ENCODE assay signal across 8 mouse cellular contexts in genomic region chr6:31639460-31639859, GRCm38 (mm10).
DNase-seq lines count a peak whose midpoint lies in the region; ATAC-seq and TF ChIP-seq lines count a peak whose summit lies in the region.

No protein-coding gene starts in this region.

- peaks cover 7% of the 10 kb centered on the region for H3K4me1 ChIP-seq in ES-Bruce4 (ENCODE audit: control insufficient read depth, insufficient read depth, low read length)
- H3K4me1 ChIP-seq in embryonic fibroblast, embryonic 13.5 days (ENCODE audit: control insufficient read depth, insufficient read depth, low read length): no peaks in the 10 kb centered on the region; the same call in 1 of the 2 replicates
- peaks cover 18% of the 10 kb centered on the region; the same call in 1 of the 2 replicates for H3K4me1 ChIP-seq in heart, postnatal 0 days (ENCODE audit: control insufficient read depth, insufficient read depth)

- H3K4me2 ChIP-seq in heart, postnatal 0 days (ENCODE audit: low read depth, low read length): no peak overlapping the region

- DNase-seq in adrenal gland, postnatal 25 days: peak; percentile 75
- peak; percentile 42 for DNase-seq in heart, postnatal 0 days (ENCODE audit: low spot score)
- peak; percentile 77 for DNase-seq in layer of hippocampus, adult 11-12 months (ENCODE audit: low spot score)
- peak; percentile 60 to 67 for DNase-seq in lung, adult 18-20 months
- peak; percentile 46 for DNase-seq in ovary, postnatal 14 days (ENCODE audit: low spot score)

- peak; percentile 51; the same call in 1 of the 2 replicates for TF ChIP-seq EP300 in ES-Bruce4 (IDR thresholded peaks at IDR 0.05; ENCODE audit: insufficient read depth, low read depth, low read length)
- no peak for TF ChIP-seq EP300 in heart, postnatal 0 days (IDR thresholded peaks at IDR 0.05; ENCODE audit: low read depth)

- no peaks in the 10 kb centered on the region for H3K36me3 ChIP-seq in ES-Bruce4 (ENCODE audit: control insufficient read depth, insufficient read depth, low read length, poor library complexity, severe bottlenecking)
- no peaks in the 10 kb centered on the region for H3K36me3 ChIP-seq in heart, postnatal 0 days (replicated peaks; ENCODE audit: control insufficient read depth, insufficient read depth, low read length)

- no peaks in the 10 kb centered on the region for H3K27me3 ChIP-seq in ES-Bruce4 (ENCODE audit: control insufficient read depth, insufficient read depth, low read length, poor library complexity, severe bottlenecking)
- H3K27me3 ChIP-seq in heart, postnatal 0 days (ENCODE audit: control insufficient read depth, insufficient read depth, low read length): no peaks in the 10 kb centered on the region

- peak; percentile 94 for TF ChIP-seq CTCF in ES-Bruce4 (IDR thresholded peaks at IDR 0.05; ENCODE audit: low read depth, low read length)
- peak; percentile 86 for TF ChIP-seq CTCF in embryonic fibroblast, embryonic 13.5 days (IDR thresholded peaks at IDR 0.05; ENCODE audit: borderline replicate concordance, insufficient read depth, low read length)
- peak; percentile 96 for TF ChIP-seq CTCF in heart, postnatal 0 days (IDR thresholded peaks at IDR 0.05; ENCODE audit: low read depth)

- ATAC-seq in heart, postnatal 0 days (ENCODE audit: insufficient read depth, low read depth): peak; percentile 30; the same call in 1 of the 2 replicates
- no peak for ATAC-seq in megakaryocyte, adult 5-6 weeks (ENCODE audit: poor library complexity, severe bottlenecking)

- 13% methylated on average over 2 of the region's 2 CpGs for WGBS in heart, postnatal 0 days

- TF ChIP-seq POLR2A in ES-Bruce4 (IDR thresholded peaks at IDR 0.05; ENCODE audit: insufficient read depth, low read length): no peak
- TF ChIP-seq POLR2A in embryonic fibroblast, embryonic 13.5 days (IDR thresholded peaks at IDR 0.05; ENCODE audit: low read depth, low read length): no peak

- H3K9ac ChIP-seq in ES-Bruce4 (ENCODE audit: low read depth, poor library complexity, severe bottlenecking): no peak overlapping the region
- no peak overlapping the region for H3K9ac ChIP-seq in heart, postnatal 0 days (replicated peaks; ENCODE audit: low read depth, low read length)

- no peak overlapping the region for H3K27ac ChIP-seq in ES-Bruce4 (ENCODE audit: insufficient read depth, low read length)
- H3K27ac ChIP-seq in embryonic fibroblast, embryonic 13.5 days (ENCODE audit: insufficient read depth, low read length): no peak overlapping the region
- no peak overlapping the region for H3K27ac ChIP-seq in heart, postnatal 0 days (ENCODE audit: low read depth)

- no peaks in the 10 kb centered on the region for H3K9me3 ChIP-seq in ES-Bruce4 (replicated peaks; ENCODE audit: control insufficient read depth, insufficient read depth, low read length, poor library complexity, severe bottlenecking)
- no peaks in the 10 kb centered on the region for H3K9me3 ChIP-seq in heart, postnatal 0 days (replicated peaks; ENCODE audit: control insufficient read depth, low read length)

- H3K4me3 ChIP-seq in ES-Bruce4 (ENCODE audit: low read depth, low read length): no peak overlapping the region
- no peak overlapping the region for H3K4me3 ChIP-seq in embryonic fibroblast, embryonic 13.5 days (ENCODE audit: insufficient read depth, low read length)
- H3K4me3 ChIP-seq in heart, postnatal 0 days (ENCODE audit: low read depth, low read length): no peak overlapping the region
